Mouse (Mus musculus): ENCODE results near the gene Crp. TPM values are rescaled to one million over a fixed set of nuclear protein-coding genes. Genes with fewer than 3 reads are reported as not detected.

Gene Crp
- total RNA-seq, 2 experiments from 2014 or later: not detected

- ATAC-seq (replicated peaks; ENCODE audit: low FRiP score, poor library complexity, severe bottlenecking): no peak
These were observed 12.0 kb downstream of the Crp start for GRCm38 (mm10) chr1:172709788-172710350.

GRCm38 (mm10) chr1:172711396-172711795, 13.5 kb downstream of the Crp start:
- no peak for ATAC-seq (replicated peaks; ENCODE audit: low FRiP score, poor library complexity, severe bottlenecking)

DNA sequence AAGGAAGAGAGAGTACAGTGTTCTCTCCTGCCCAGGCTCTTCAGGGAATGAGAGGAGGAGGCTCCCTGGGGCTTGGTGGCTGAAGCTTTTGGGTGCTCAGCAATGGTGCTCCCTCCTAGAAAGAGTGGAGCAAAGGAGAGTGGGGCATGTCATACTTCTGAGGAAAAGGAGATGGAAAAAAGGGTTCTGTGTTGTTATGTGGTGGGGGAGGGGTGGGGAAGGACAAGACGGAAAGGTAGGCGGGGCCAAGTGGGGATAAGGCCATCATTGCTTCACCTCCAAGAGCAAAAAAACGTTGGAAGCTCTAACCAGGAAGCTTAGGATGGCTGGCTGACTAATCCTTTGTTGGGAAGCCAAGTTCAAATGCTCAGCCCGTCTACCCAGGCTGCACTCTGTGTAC, 14.1 kb downstream of the Crp start:
- no peak for ATAC-seq (replicated peaks; ENCODE audit: low FRiP score, poor library complexity, severe bottlenecking)

DNA sequence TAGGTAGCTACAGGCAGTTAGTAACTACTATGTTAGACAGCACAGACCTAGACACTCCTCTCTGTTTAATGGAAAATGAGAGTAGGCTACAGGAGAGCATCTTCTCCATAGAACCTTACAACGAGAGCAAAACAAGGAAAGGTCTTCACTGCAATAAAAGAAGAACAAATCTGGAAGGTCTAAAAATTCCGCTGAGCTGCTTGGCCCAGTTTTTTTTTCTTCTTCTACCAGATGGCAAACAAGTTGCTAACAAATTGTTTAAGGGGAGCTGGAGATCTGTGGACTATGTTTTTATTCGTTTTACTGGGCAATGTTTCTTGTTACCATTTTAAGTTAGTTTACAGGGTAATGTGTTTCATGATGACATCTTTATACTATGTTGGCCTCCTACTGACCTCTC, 53.4 kb downstream of the Crp start:
- ATAC-seq (replicated peaks; ENCODE audit: low FRiP score, poor library complexity, severe bottlenecking): no peak

DNA sequence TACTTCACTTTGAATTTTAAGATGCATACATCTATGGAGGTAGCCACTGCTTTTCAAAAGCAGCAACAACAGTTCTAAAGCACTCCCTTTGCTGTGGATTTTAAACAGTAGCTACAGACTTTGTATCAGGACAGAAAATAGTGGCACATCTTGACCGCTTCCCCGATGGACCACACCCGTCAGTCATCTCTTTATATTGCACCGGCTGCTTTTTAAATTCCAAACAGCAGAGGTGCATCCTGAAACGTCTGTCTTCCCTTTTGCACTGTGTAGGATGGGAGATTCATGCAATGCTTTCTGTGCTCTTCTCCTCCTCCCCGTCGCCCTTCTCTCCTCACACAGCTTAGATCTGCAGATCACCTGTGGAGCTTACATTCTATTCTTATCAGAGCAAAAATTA, 57.3 kb downstream of the Crp start:
- ATAC-seq (replicated peaks; ENCODE audit: low FRiP score, poor library complexity, severe bottlenecking): no peak

DNA sequence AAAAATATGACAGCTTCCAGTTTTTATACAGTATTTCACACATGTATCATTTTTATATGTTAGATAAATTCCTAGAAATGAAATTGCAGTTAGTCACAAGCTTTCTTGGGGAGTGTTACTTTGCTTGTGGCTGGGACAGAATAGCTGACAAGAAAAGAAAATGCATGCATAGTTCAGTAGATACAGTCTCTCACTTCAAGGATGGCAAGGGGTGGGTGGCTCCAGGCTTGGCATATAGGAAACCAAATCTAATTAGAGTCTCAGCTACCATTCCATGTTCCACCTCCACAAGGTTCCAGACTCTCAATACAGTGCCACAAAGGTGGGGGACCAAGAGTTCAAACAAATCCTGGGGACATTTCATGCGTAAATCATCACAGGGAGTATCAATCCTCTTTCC, 61.7 kb downstream of the Crp start:
- ATAC-seq (replicated peaks; ENCODE audit: low FRiP score, poor library complexity, severe bottlenecking): no peak

- ATAC-seq (replicated peaks; ENCODE audit: low FRiP score, poor library complexity, severe bottlenecking): no peak
These were observed 81.3 kb downstream of the Crp start for GRCm38 (mm10) chr1:172779195-172779594.

DNA sequence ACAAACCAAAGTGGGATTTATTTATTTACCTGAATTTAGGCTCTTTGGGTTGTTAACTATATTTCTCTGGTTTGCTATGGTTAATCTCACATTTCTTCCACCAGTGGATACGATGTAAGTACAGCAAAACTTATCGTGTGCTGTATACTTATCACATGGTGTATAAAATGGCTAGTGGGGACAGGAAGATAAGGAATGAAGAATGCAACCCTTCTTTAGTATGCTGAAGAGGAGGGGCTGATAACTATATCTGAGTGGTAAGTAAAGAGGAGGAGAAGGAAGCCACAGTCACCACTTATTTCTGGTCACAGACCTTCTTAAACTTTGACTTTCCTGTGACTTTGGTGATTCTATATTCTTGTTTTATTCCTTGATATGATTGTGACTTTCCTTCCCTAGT, 87.5 kb downstream of the Crp start:
- no peak for ATAC-seq (replicated peaks; ENCODE audit: low FRiP score, poor library complexity, severe bottlenecking)

GRCm38 (mm10) chr1:172785886-172786285, 88.0 kb downstream of the Crp start:
- ATAC-seq (replicated peaks; ENCODE audit: low FRiP score, poor library complexity, severe bottlenecking): no peak

DNA sequence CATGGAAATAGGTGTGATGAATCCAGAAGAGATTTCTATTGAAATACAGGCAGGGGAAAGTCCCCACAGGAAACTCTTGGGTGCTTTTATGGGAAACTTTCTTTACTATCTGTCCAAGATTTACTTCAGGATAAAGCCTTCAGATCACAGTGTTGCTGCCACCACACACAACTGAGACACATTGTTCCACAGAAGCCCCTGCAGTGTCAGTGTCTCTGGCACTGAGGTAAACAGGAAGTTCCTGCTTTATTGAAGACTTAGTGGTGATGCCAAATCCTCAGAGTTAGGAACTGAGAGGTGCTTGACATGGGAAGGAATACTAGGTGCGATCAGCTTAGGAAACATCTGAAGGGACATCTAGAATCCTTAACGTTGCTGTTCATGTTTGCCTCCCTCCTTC, 131.1 kb downstream of the Crp start:
- ATAC-seq (replicated peaks; ENCODE audit: low FRiP score, poor library complexity, severe bottlenecking): no peak

- no peak for ATAC-seq (replicated peaks; ENCODE audit: low FRiP score, poor library complexity, severe bottlenecking)
These were observed 149.3 kb downstream of the Crp start for GRCm38 (mm10) chr1:172847044-172847761.

DNA sequence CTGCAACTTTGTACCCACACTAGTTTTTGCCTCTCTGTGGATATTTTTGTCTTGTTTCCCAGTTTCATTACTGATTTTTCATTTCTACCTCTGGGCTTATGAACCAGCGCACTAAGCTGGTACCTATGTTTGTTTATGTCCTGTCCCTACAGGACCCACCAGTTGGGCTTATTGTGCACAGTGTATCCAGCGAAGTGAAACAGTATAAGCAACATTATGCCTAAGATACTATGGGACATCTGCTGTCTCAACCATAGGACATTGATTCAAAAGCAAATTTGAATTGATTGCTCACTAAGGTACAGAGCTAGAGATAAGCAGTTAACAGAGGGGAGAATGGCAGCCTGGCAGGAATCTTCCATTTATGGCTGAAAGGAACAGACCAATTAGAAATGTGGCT, 150.3 kb downstream of the Crp start:
- ATAC-seq (replicated peaks; ENCODE audit: low FRiP score, poor library complexity, severe bottlenecking): no peak

DNA sequence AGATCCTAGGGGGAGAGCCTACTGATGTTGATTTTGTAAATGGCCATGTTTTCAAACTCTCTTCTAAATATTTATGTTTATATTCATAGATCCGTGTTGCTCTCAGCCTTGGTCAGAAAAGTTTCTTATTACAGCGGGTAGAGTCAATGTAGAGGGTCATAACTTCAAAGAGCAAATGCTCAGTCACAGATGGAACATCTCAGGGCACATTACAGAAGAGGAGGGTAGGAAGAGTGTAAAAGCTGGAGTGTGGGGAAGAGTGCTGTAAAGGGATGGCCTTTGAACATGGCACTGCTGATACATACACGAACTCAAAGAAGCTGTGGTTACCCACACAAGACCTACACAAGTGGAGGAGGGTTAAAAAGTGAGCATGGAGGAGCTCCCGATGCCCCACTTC, 177.4 kb downstream of the Crp start:
- ATAC-seq (replicated peaks; ENCODE audit: low FRiP score, poor library complexity, severe bottlenecking): no peak

- ATAC-seq (replicated peaks; ENCODE audit: low FRiP score, poor library complexity, severe bottlenecking): no peak
These were observed 178.8 kb downstream of the Crp start for GRCm38 (mm10) chr1:172876675-172877074.

Other genes with a start within 250 kb of the Crp start
- gene Slamf9, start 222.7 kb upstream of the Crp start, total RNA-seq (2015; ENCODE audit: low replicate concordance): 4.0 TPM in 1 of 2 replicates, not detected in the other
- 0.70 and 0.77 TPM in 2 replicates for gene Slamf9, start 222.7 kb upstream of the Crp start, total RNA-seq (2017; ENCODE audit: low replicate concordance)
- gene Igsf9, start 216.3 kb upstream of the Crp start, total RNA-seq (2015; ENCODE audit: low replicate concordance): not detected in 2 replicates
- not detected in 2 replicates for gene Igsf9, start 216.3 kb upstream of the Crp start, total RNA-seq (2017; ENCODE audit: low replicate concordance)
- gene Tagln2, start 198.0 kb upstream of the Crp start, total RNA-seq (2015; ENCODE audit: low replicate concordance): 135 and 151 TPM in 2 replicates
- 52.7 and 53.7 TPM in 2 replicates for gene Tagln2, start 198.0 kb upstream of the Crp start, total RNA-seq (2017; ENCODE audit: low replicate concordance)
- gene Cfap45, start 177.3 kb upstream of the Crp start, total RNA-seq (2015; ENCODE audit: low replicate concordance): not detected in 2 replicates
- 0.28 TPM in 1 of 2 replicates, not detected in the other for gene Cfap45, start 177.3 kb upstream of the Crp start, total RNA-seq (2017; ENCODE audit: low replicate concordance)
- gene Vsig8, start 142.1 kb upstream of the Crp start, total RNA-seq (2015; ENCODE audit: low replicate concordance): not detected in 2 replicates
- not detected in 2 replicates for gene Vsig8, start 142.1 kb upstream of the Crp start, total RNA-seq (2017; ENCODE audit: low replicate concordance)
- gene Slamf8, start 107.5 kb upstream of the Crp start, total RNA-seq (2015; ENCODE audit: low replicate concordance): not detected in 2 replicates
- gene Slamf8, start 107.5 kb upstream of the Crp start, total RNA-seq (2017; ENCODE audit: low replicate concordance): 0.68 TPM in 1 of 2 replicates, not detected in the other
- gene Fcrl6, start 95.5 kb upstream of the Crp start, total RNA-seq (2015; ENCODE audit: low replicate concordance): not detected in 2 replicates
- not detected in 2 replicates for gene Fcrl6, start 95.5 kb upstream of the Crp start, total RNA-seq (2017; ENCODE audit: low replicate concordance)
- 3.1 and 3.7 TPM in 2 replicates for gene Dusp23, start 65.1 kb upstream of the Crp start, total RNA-seq (2015; ENCODE audit: low replicate concordance)
- 0.77 TPM in 1 of 2 replicates, not detected in the other for gene Dusp23, start 65.1 kb upstream of the Crp start, total RNA-seq (2017; ENCODE audit: low replicate concordance)
- not detected in 2 replicates for gene Apcs, start 197.0 kb downstream of the Crp start, total RNA-seq (2015; ENCODE audit: low replicate concordance)
- not detected in 2 replicates for gene Apcs, start 197.0 kb downstream of the Crp start, total RNA-seq (2017; ENCODE audit: low replicate concordance)